Mouse (Mus musculus): ENCODE measurements at regions not wholly inside any gene's neighbourhood (a gene's known extent, or its start where the extent isn't known, plus 50 kb on each side); places are given as distances from the start of the nearest gene placed in this dataset.

- DNase-seq (ENCODE audit: low spot score in 2 of 2): no peak
These were observed 120.4 kb upstream of the Ctbp2 start for GRCm38 (mm10) chr7:133244601-133245000.

- DNase-seq (ENCODE audit: low spot score in 2 of 2): no peak
These were observed 110.2 kb upstream of the Ctbp2 start for GRCm38 (mm10) chr7:133234326-133234725.

GRCm38 (mm10) chr7:133232889-133233441 lies 108.8 kb upstream of the Ctbp2 start:
- no peak for DNase-seq (ENCODE audit: low spot score in 2 of 2)

GRCm38 (mm10) chr7:133230806-133231205 lies 106.7 kb upstream of the Ctbp2 start:
- DNase-seq (ENCODE audit: low spot score in 2 of 2): no peak

- no peak for DNase-seq (ENCODE audit: low spot score in 2 of 2)
These were observed 99.9 kb upstream of the Ctbp2 start for GRCm38 (mm10) chr7:133223948-133224652.

- no peak for DNase-seq (ENCODE audit: low spot score in 2 of 2)
These were observed 88.2 kb upstream of the Ctbp2 start for GRCm38 (mm10) chr7:133212328-133212727.

GRCm38 (mm10) chr7:133205704-133206103 lies 81.5 kb upstream of the Ctbp2 start:
- DNase-seq (ENCODE audit: low spot score in 2 of 2): no peak

- DNase-seq (ENCODE audit: low spot score in 2 of 2): no peak
These were observed 80.3 kb upstream of the Ctbp2 start for GRCm38 (mm10) chr7:133204485-133204884.

- DNase-seq (ENCODE audit: low spot score in 2 of 2): no peak
These were observed 79.8 kb upstream of the Ctbp2 start for GRCm38 (mm10) chr7:133203933-133204332.

GRCm38 (mm10) chr7:133202092-133202880 lies 78.1 kb upstream of the Ctbp2 start:
- DNase-seq (ENCODE audit: low spot score in 2 of 2): no peak

- DNase-seq (ENCODE audit: low spot score in 2 of 2): no peak
These were observed 74.9 kb upstream of the Ctbp2 start for GRCm38 (mm10) chr7:133199046-133199445.

GRCm38 (mm10) chr7:133189880-133190462 lies 65.8 kb upstream of the Ctbp2 start:
- DNase-seq (ENCODE audit: low spot score in 2 of 2): no peak

- DNase-seq (ENCODE audit: low spot score in 2 of 2): peak in 1 of 2 experiments; percentile 44
These were observed 61.9 kb upstream of the Ctbp2 start for GRCm38 (mm10) chr7:133185931-133186601.

- DNase-seq (ENCODE audit: low spot score in 2 of 2): no peak
These were observed 60.9 kb upstream of the Ctbp2 start for GRCm38 (mm10) chr7:133184905-133185594.

GRCm38 (mm10) chr7:133181388-133181787 lies 57.2 kb upstream of the Ctbp2 start:
- DNase-seq (ENCODE audit: low spot score in 2 of 2): no peak

GRCm38 (mm10) chr7:133177179-133177575 lies 53.0 kb upstream of the Ctbp2 start:
- DNase-seq (ENCODE audit: low spot score in 2 of 2): no peak

- no peak for DNase-seq (ENCODE audit: low spot score in 2 of 2)
These were observed 52.4 kb upstream of the Ctbp2 start for GRCm38 (mm10) chr7:133176256-133177178.
